Mouse (Mus musculus) subcutaneous adipose tissue, adult 2 months (tissue): ENCODE results near the gene Ngb. TPM values are rescaled to one million over a fixed set of nuclear protein-coding genes. Genes with fewer than 3 reads are reported as not detected.

Source experiments
- polyA plus RNA-seq: library from polyadenylated mRNA; depleted of rRNA; stranded (reverse); fragments of >200 nt; gene quantifications from 2 replicates; pipeline ENCODE4 v1.2.3, GENCODE M21; 2012; ENCODE audit warnings: low replicate concordance; rRNA removed

Gene Ngb
- polyA plus RNA-seq: 1.1 and 3.7 TPM in 2 replicates

DNA sequence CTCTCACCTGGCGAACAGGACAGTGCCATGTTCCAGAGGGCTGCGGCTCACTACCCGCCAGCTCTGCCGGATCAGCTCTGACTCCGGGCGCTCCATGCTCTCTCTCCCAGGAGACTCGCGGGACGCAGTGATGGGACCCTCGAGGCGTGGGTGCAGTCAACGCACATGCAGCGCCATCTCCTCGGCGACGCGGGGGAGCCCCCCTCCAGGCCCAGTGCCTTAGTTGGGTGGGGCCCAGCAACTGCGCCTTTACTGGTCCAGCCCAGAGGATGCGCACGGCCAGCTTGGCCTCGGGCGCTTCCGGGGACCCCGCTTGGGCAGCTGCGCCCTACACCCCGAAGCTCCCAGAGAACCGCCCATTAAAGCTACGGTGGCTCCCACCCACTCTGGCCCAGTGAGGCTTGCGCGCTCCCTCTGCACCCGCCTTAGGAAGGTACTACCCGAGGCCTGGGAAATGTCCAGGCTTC is at the start of gene Ngb:
TSS of gene Ngb (minus strand) at position 375 of the 467 bp plus-strand sequence.

DNA sequence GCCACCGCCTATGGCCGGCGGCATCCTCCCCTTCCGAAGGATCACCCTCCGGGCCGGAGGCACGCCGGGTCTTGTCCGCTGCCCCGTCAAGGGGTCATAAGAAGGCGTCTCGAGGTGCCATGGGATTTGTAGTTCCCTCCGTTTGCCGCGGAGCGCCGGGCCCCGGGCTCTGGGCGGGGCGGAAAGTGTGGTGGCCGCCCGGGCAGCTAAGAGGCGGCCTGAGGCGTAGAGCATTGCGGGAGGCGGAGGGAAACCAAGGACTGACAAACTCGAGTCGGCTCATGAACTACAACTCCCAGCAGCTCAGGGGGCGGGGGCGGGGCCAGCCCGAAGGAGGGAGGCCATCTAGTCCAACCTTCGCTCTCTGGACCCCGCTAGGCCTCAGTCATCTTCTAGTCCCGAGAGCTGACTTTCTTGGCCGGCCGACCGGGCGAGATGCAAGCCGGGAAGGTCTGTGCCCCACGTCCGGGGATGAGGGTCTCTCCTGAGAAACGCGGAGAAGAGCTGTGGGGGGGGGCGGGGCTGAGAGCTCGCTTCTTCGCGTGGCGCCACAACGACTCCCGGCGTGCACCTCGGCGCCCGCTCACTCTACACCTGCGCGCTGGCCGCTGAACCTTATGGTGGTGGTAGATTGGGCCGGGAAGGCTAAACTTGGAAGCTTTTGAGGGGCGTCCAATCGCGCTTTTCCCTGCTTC is 45.2 kb upstream of the Ngb start, which contains the start of gene Pomt2:
TSS of gene Pomt2 (minus strand) at position 574 of the 695 bp plus-strand sequence.

DNA sequence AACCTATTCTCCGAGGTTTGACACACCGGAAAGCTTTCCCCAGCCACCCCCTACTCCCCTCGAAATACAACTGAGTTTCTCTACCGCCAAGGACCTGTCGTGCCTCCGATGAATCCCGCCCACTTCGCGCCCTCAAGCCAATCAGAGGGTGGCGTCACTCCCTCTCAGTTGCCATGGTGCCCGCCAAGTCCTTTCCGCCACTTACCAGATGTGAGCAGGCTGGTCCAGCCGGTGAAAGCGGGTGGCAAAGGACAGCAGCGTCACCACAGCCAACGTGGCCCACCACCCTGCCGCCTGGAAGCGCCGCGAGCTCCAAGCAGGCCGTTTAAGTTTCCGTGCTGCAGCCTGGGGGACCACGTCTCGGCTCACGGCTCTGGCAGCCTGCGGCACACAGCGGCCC is 44.6 kb upstream of the Ngb start, which contains the start of gene Gstz1:
TSS of gene Gstz1 (plus strand) at position 200 of the 400 bp plus-strand sequence.

Other genes with a start within 250 kb of the Ngb start
- 26.1 and 48.1 TPM in 2 replicates for gene Irf2bpl, start 217.7 kb downstream of the Ngb start, polyA plus RNA-seq
- gene Cipc, start 155.5 kb downstream of the Ngb start, polyA plus RNA-seq: 36.3 and 40.9 TPM in 2 replicates
- not detected in 2 replicates for gene Zdhhc22, start 112.1 kb downstream of the Ngb start, polyA plus RNA-seq
- 0.07 and 0.12 TPM in 2 replicates for gene Tmem63c, start 81.2 kb downstream of the Ngb start, polyA plus RNA-seq
- gene Gstz1, start 44.6 kb upstream of the Ngb start, polyA plus RNA-seq: 541 and 1,541 TPM in 2 replicates
- gene Pomt2, start 45.4 kb upstream of the Ngb start, polyA plus RNA-seq: 15.0 and 26.0 TPM in 2 replicates
- 0.29 TPM in 1 of 2 replicates, not detected in the other for gene Samd15, start 97.2 kb upstream of the Ngb start, polyA plus RNA-seq
- gene Tmed8, start 97.9 kb upstream of the Ngb start, polyA plus RNA-seq: 6.5 and 9.4 TPM in 2 replicates
- 0.83 and 0.87 TPM in 2 replicates for gene Noxred1, start 136.2 kb upstream of the Ngb start, polyA plus RNA-seq
- 35.5 and 40.0 TPM in 2 replicates for gene Vipas39, start 163.7 kb upstream of the Ngb start, polyA plus RNA-seq
- 57.3 and 77.4 TPM in 2 replicates for gene Ahsa1, start 163.9 kb upstream of the Ngb start, polyA plus RNA-seq
- gene Ism2, start 197.2 kb upstream of the Ngb start, polyA plus RNA-seq: 0.30 and 7.4 TPM in 2 replicates